Mouse (Mus musculus) liver, postnatal 0 days (tissue): ENCODE measurements at regions not wholly inside any gene's neighbourhood (a gene's known extent, or its start where the extent isn't known, plus 50 kb on each side); places are given as distances from the start of the nearest gene placed in this dataset.

Experiments used
- ATAC-seq: fragments of 200-750 bp; cut with Nextera tagmentation; 2 replicates; pipeline ENCODE4 v1.8.0; 2017; ENCODE audit warnings: mild to moderate bottlenecking, moderate library complexity
- DNase-seq: peaks from one replicate; pipeline ENCODE4 v3.0.0-alpha.2; 2016
- H3K27ac ChIP-seq: fragments of 300-500 bp; sonication (generic); 2 replicates; pipeline ENCODE4 v1.5.1; 2014; ENCODE audit warnings: antibody characterized with exemption, moderate library complexity, mild to moderate bottlenecking, low read depth
- H3K27me3 ChIP-seq: fragments of 300-500 bp; sonication (generic); 2 replicates; pipeline ENCODE4 v1.6.1; 2014; ENCODE audit warnings: low read length, control low read depth, mixed read lengths; ENCODE audit not compliant: insufficient read depth
- H3K36me3 ChIP-seq: fragments of 300-500 bp; sonication (generic); replicated peaks from 2 replicates; pipeline ENCODE4 v1.6.1; 2014; ENCODE audit warnings: mild to moderate bottlenecking, control low read depth, low read length, moderate library complexity, mixed read lengths; ENCODE audit not compliant: insufficient read depth
- H3K4me1 ChIP-seq: fragments of 300-500 bp; sonication (generic); 2 replicates; pipeline ENCODE4 v1.6.1; 2014; ENCODE audit warnings: antibody characterized with exemption, mild to moderate bottlenecking, control low read depth; ENCODE audit not compliant: insufficient read depth
- H3K4me2 ChIP-seq: fragments of 300-500 bp; sonication (generic); 2 replicates; pipeline ENCODE4 v1.6.1; 2014; ENCODE audit warnings: low read depth, mild to moderate bottlenecking, low read length, moderate library complexity, mixed read lengths
- H3K4me3 ChIP-seq: fragments of 300-500 bp; sonication (generic); 2 replicates; pipeline ENCODE4 v1.5.1; 2014; ENCODE audit warnings: low read depth, low read length
- H3K9ac ChIP-seq: fragments of 300-500 bp; sonication (generic); replicated peaks from 2 replicates; pipeline ENCODE4 v1.6.1; 2014; ENCODE audit warnings: mild to moderate bottlenecking, moderate library complexity
- H3K9me3 ChIP-seq: fragments of 300-500 bp; sonication (generic); 2 replicates; pipeline ENCODE4 v1.6.1; 2016; ENCODE audit warnings: mild to moderate bottlenecking, control low read depth, low read length, mixed read lengths
- CTCF ChIP-seq: sonication (generic); IDR thresholded peaks from 2 replicates; pipeline ENCODE4 v1.5.1; 2016; ENCODE audit warnings: antibody characterized with exemption, low read depth
- EP300 ChIP-seq: IDR thresholded peaks from 2 replicates; pipeline ENCODE4 v1.6.1; 2016; ENCODE audit warnings: antibody characterized with exemption, low read depth, mild to moderate bottlenecking
- WGBS: fragments of 180-500 bp; shearing (Covaris S2); extraction: QIAGEN DNeasy Blood & Tissue Kit; methylation state at CpG from one replicate; pipeline ENCODE4 v1.1.7; 2014; ENCODE audit not compliant: insufficient replicate concordance; 5-methylcytosine and 5-hydroxymethylcytosine counted together

DNA sequence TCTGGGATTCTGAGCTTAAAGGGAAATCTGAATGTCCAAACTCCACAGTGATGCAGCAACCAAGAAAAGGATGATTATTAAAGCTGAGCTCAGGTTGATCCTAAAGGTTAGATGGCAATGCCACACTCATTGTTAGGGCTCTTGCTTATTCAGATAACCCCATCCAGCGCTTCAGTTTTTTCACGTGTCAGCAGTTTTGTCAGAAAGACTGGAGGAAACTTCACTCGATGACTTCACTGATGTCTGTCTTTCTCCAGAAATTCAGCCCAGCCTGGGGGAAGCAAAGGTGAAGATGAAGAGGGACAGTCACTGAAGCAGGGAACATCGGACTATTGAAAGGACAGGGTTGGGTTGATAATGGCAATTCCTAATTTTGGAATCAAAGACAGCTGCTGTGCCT lies 91.4 kb downstream of the Ccdc71l start:
- H3K4me2 ChIP-seq = no peak overlapping the region
- H3K27ac ChIP-seq = no peak overlapping the region
- no peaks in the 10 kb centered on the region for H3K9me3 ChIP-seq
- no peak for TF ChIP-seq CTCF
- TF ChIP-seq EP300 = no peak
- H3K27me3 ChIP-seq = no peaks in the 10 kb centered on the region
- ATAC-seq = no peak
- H3K4me1 ChIP-seq = no peaks in the 10 kb centered on the region
- no peaks in the 10 kb centered on the region for H3K36me3 ChIP-seq
- 69% methylated on average over 4 of the region's 4 CpGs for WGBS
- no peak overlapping the region for H3K4me3 ChIP-seq
- no peak for DNase-seq
- H3K9ac ChIP-seq = no peak overlapping the region

DNA sequence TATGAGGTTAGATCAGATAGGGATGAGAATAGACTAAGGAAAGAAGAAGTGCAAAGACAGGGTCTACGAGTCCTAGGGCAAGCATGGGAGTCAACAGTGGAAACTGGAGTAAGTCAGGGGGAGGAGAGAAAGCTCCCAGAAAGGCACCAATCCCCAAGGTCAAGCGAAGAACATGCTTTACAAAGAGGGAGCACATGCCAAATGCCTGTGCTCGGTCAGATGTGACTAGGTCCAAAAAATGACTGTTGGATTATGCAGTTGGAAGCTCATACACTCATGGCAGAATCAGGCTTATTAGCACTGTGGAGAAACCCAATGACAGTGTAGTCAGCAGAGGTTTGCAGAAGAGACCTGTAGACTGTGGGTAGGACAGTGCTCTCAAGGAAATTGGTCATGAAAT lies 100.9 kb downstream of the Ccdc71l start:
- Histone ChIP-seq H3K27me3 (no peaks in the 10 kb centered on the region), H3K27ac (no peak overlapping the region), H3K9ac (no peak overlapping the region), H3K36me3 (no peaks in the 10 kb centered on the region), H3K4me1 (no peaks in the 10 kb centered on the region), H3K4me3 (no peak overlapping the region), H3K9me3 (no peaks in the 10 kb centered on the region), H3K4me2 (no peak overlapping the region)
- 70% methylated on average over 3 of the region's 3 CpGs for WGBS
- no peak for TF ChIP-seq CTCF
- no peak for TF ChIP-seq EP300
- DNase-seq (no peak), ATAC-seq (no peak)

- Histone ChIP-seq H3K4me1 (no peaks in the 10 kb centered on the region), H3K27ac (no peak overlapping the region), H3K9me3 (no peaks in the 10 kb centered on the region), H3K4me3 (no peak overlapping the region), H3K27me3 (no peaks in the 10 kb centered on the region), H3K9ac (no peak overlapping the region), H3K4me2 (no peak overlapping the region), H3K36me3 (no peaks in the 10 kb centered on the region)
- ATAC-seq (no peak), DNase-seq (no peak)
- WGBS = 37% methylated on average over 5 of the region's 5 CpGs
- TF ChIP-seq EP300 (no peak), CTCF (no peak)
Measured at GRCm38 (mm10) chr12:32480268-32480667, 101.8 kb downstream of the Ccdc71l start.

- Histone ChIP-seq H3K4me3 (no peak overlapping the region), H3K4me1 (no peaks in the 10 kb centered on the region), H3K27me3 (no peaks in the 10 kb centered on the region), H3K9ac (no peak overlapping the region), H3K36me3 (no peaks in the 10 kb centered on the region), H3K4me2 (no peak overlapping the region), H3K27ac (no peak overlapping the region), H3K9me3 (no peaks in the 10 kb centered on the region)
- no peak for TF ChIP-seq CTCF
- TF ChIP-seq EP300 = no peak
- 79% methylated on average over 5 of the region's 5 CpGs for WGBS
- no peak for DNase-seq
- ATAC-seq = no peak
Measured at GRCm38 (mm10) chr12:32481051-32481450, 102.5 kb downstream of the Ccdc71l start.

GRCm38 (mm10) chr12:32482343-32482742 lies 103.8 kb downstream of the Ccdc71l start:
- 48% methylated on average over 1 of the region's 1 CpGs for WGBS
- Histone ChIP-seq H3K36me3 (no peaks in the 10 kb centered on the region), H3K4me1 (no peaks in the 10 kb centered on the region), H3K27ac (no peak overlapping the region), H3K9me3 (no peaks in the 10 kb centered on the region), H3K9ac (no peak overlapping the region), H3K4me3 (no peak overlapping the region), H3K27me3 (no peaks in the 10 kb centered on the region), H3K4me2 (no peak overlapping the region)
- DNase-seq (no peak), ATAC-seq (no peak)
- no peak for TF ChIP-seq EP300
- TF ChIP-seq CTCF = no peak

GRCm38 (mm10) chr12:32482777-32483176 lies 104.3 kb downstream of the Ccdc71l start:
- no peak overlapping the region for H3K4me2 ChIP-seq
- H3K4me1 ChIP-seq = peaks cover 2% of the 10 kb centered on the region; the same call in 1 of the 2 replicates
- H3K9me3 ChIP-seq = no peaks in the 10 kb centered on the region
- TF ChIP-seq EP300 (no peak), CTCF (no peak)
- no peak for DNase-seq
- no peak for ATAC-seq
- no peaks in the 10 kb centered on the region for H3K36me3 ChIP-seq
- no peak overlapping the region for H3K27ac ChIP-seq
- H3K9ac ChIP-seq = no peak overlapping the region
- H3K27me3 ChIP-seq = no peaks in the 10 kb centered on the region
- no peak overlapping the region for H3K4me3 ChIP-seq

DNA sequence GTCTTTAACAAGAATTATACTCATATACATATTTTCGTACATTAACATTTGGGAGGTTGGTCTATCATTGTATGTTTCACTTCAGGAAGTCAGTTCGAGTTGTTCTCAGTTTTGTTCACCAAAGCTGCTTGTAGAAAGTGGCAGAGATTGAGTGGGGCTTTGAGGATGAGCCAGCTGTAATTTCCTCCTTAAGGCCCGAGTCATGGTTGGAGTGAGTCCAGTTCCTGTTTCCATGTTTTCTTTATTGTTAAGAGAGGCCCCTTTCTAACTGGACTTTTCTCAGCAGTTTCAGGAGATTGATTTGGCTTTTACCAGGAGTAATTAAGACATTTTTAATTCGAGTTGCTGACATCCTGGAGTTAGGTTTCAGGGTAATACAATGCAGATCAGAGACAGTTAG lies 107.7 kb downstream of the Ccdc71l start:
- Histone ChIP-seq H3K9me3 (no peaks in the 10 kb centered on the region), H3K27ac (no peak overlapping the region), H3K9ac (no peak overlapping the region), H3K36me3 (no peaks in the 10 kb centered on the region), H3K4me2 (no peak overlapping the region), H3K27me3 (no peaks in the 10 kb centered on the region), H3K4me1 (peaks cover 3% of the 10 kb centered on the region; the same call in 1 of the 2 replicates), H3K4me3 (no peak overlapping the region)
- WGBS = 35% methylated on average over 4 of the region's 4 CpGs
- ATAC-seq (no peak), DNase-seq (no peak)
- no peak for TF ChIP-seq EP300
- no peak for TF ChIP-seq CTCF
